Mouse (Mus musculus) liver, adult 2 months (tissue): ENCODE results near the gene Gm49373. TPM values are rescaled to one million over a fixed set of nuclear protein-coding genes. Genes with fewer than 3 reads are reported as not detected.

ENCODE experiments used
- DNase-seq: peaks from one replicate; pipeline ENCODE4 v3.0.0-alpha.2; 2011; ENCODE audit warnings: low read depth, low spot score; ENCODE audit errors: extremely low read depth
- H3K27ac ChIP-seq: fragments of 200-500 bp; replicated peaks from 2 replicates; pipeline ENCODE4 v1.5.1; 2012; ENCODE audit warnings: low read depth, mild to moderate bottlenecking, control low read depth, inconsistent platforms, low read length; ENCODE audit not compliant: insufficient read depth
- H3K27me3 ChIP-seq: fragments of 200-500 bp; 2 replicates; pipeline ENCODE4 v1.6.1; 2012; ENCODE audit warnings: mild to moderate bottlenecking, moderate library complexity, low read length, inconsistent platforms; ENCODE audit not compliant: control insufficient read depth, insufficient read depth
- H3K36me3 ChIP-seq: fragments of 200-500 bp; 2 replicates; pipeline ENCODE4 v1.6.1; 2012; ENCODE audit warnings: low read length, inconsistent platforms; ENCODE audit not compliant: control insufficient read depth, insufficient read depth
- H3K4me1 ChIP-seq: fragments of 200-500 bp; 2 replicates; pipeline ENCODE4 v1.6.1; 2011; ENCODE audit warnings: low read length; ENCODE audit not compliant: control insufficient read depth, insufficient read depth
- H3K4me3 ChIP-seq: fragments of 200-500 bp; 2 replicates; pipeline ENCODE4 v1.5.1; 2011; ENCODE audit warnings: low read depth, mild to moderate bottlenecking, control low read depth, low read length, moderate library complexity; ENCODE audit not compliant: insufficient read depth
- H3K79me2 ChIP-seq: fragments of 200-500 bp; 2 replicates; pipeline ENCODE4 v1.6.1; 2012; ENCODE audit warnings: inconsistent platforms, mild to moderate bottlenecking, low read length, moderate library complexity; ENCODE audit not compliant: control insufficient read depth, insufficient read depth
- H3K9ac ChIP-seq: fragments of 200-500 bp; 2 replicates; pipeline ENCODE4 v1.6.1; 2012; ENCODE audit warnings: low read depth, mild to moderate bottlenecking, control low read depth, inconsistent platforms, low read length
- CTCF ChIP-seq: fragments of 200-500 bp; IDR thresholded peaks from 2 replicates; pipeline ENCODE4 v1.5.1; 2011; ENCODE audit warnings: low read depth, low read length, control low read depth
- POLR2A ChIP-seq: fragments of 200-500 bp; IDR thresholded peaks from 2 replicates; pipeline ENCODE4 v1.6.1; 2011; ENCODE audit warnings: low read length, control low read depth; ENCODE audit not compliant: insufficient read depth; ENCODE audit errors: extremely low read depth
- WGBS: fragments of 180-500 bp; shearing (Covaris S2); methylation state at CpG from one replicate; pipeline ENCODE4 v1.1.7; 2018; 5-methylcytosine and 5-hydroxymethylcytosine counted together
- polyA plus RNA-seq: library from polyadenylated mRNA; depleted of rRNA; stranded (reverse); fragments of >200 nt; gene quantifications from 2 replicates; pipeline ENCODE4 v1.2.3, GENCODE M21; 2012; rRNA removed
- total RNA-seq: library from RNA; depleted of rRNA; stranded (reverse); fragments of >200 nt; gene quantifications from 2 replicates; pipeline ENCODE4 v1.2.3, GENCODE M21; 2014; rRNA removed

Gm49373 gene
- 0.46 and 0.54 TPM in 2 replicates for total RNA-seq
- 0.05 and 0.10 TPM in 2 replicates for polyA plus RNA-seq

GRCm38 (mm10) chr9:21073044-21073840, at the start of gene Gm49373, which contains the start of gene Fdx1l:
TSS of gene Gm49373 (minus strand) at chr9:21073096.
TSS of gene Fdx1l (minus strand) at chr9:21073614.
- 0 out of 2 replicates have a peak, but pooled peaks cover 4% of the 10 kb centered on the region for H3K79me2 ChIP-seq
- peaks cover 7% of the 10 kb centered on the region for H3K4me1 ChIP-seq
- peak within 1 kb of the TSS; percentile 43 for H3K27ac ChIP-seq
- H3K36me3 ChIP-seq: peaks cover 5% of the 10 kb centered on the region; the same call in 1 of the 2 replicates
- TF ChIP-seq CTCF (no peak), POLR2A (0 out of 2 replicates have a peak, but pooled peaks have one; percentile 54)
- H3K4me3 ChIP-seq: peak within 1 kb of the TSS; percentile 88
- WGBS: 2% methylated on average over 58 of the region's 58 CpGs
- H3K9ac ChIP-seq: peak within 1 kb of the TSS; percentile 89
- peak; percentile 84 for DNase-seq
- H3K27me3 ChIP-seq: no peaks in the 10 kb centered on the region

- Histone ChIP-seq H3K9ac (no peak overlapping the region), H3K27me3 (no peaks in the 10 kb centered on the region), H3K27ac (no peak overlapping the region), H3K79me2 (no peaks in the 10 kb centered on the region), H3K4me3 (no peak overlapping the region), H3K36me3 (peaks cover 20% of the 10 kb centered on the region), H3K4me1 (no peaks in the 10 kb centered on the region)
- DNase-seq: no peak
- no peak for TF ChIP-seq CTCF
- no peak for TF ChIP-seq POLR2A
- 89% methylated on average over 16 of the region's 16 CpGs for WGBS
These were observed 48.6 kb upstream of the Gm49373 start for GRCm38 (mm10) chr9:21121483-21121882.

GRCm38 (mm10) chr9:21117073-21117472, 44.2 kb upstream of the Gm49373 start:
- Histone ChIP-seq H3K4me3 (no peak overlapping the region), H3K4me1 (no peaks in the 10 kb centered on the region), H3K79me2 (no peaks in the 10 kb centered on the region), H3K27ac (no peak overlapping the region), H3K27me3 (no peaks in the 10 kb centered on the region), H3K9ac (no peak overlapping the region), H3K36me3 (peaks cover 8% of the 10 kb centered on the region)
- 78% methylated on average over 6 of the region's 6 CpGs for WGBS
- no peak for DNase-seq
- TF ChIP-seq POLR2A (no peak), CTCF (no peak)

- Histone ChIP-seq H3K36me3 (peaks cover 5% of the 10 kb centered on the region), H3K4me1 (no peaks in the 10 kb centered on the region), H3K27me3 (no peaks in the 10 kb centered on the region), H3K27ac (no peak overlapping the region), H3K4me3 (no peak overlapping the region), H3K79me2 (no peaks in the 10 kb centered on the region), H3K9ac (no peak overlapping the region)
- DNase-seq: no peak
- 96% methylated on average over 8 of the region's 8 CpGs for WGBS
- no peak for TF ChIP-seq CTCF
- no peak for TF ChIP-seq POLR2A
These were observed 42.2 kb upstream of the Gm49373 start for GRCm38 (mm10) chr9:21115105-21115504.

- WGBS: 97% methylated on average over 7 of the region's 7 CpGs
- no peak for DNase-seq
These were observed 41.3 kb upstream of the Gm49373 start for GRCm38 (mm10) chr9:21114190-21114589.

GRCm38 (mm10) chr9:21113751-21114150, 40.9 kb upstream of the Gm49373 start:
- Histone ChIP-seq H3K27ac (no peak overlapping the region), H3K4me1 (no peaks in the 10 kb centered on the region), H3K27me3 (no peaks in the 10 kb centered on the region), H3K4me3 (no peak overlapping the region), H3K9ac (no peak overlapping the region), H3K79me2 (no peaks in the 10 kb centered on the region), H3K36me3 (peaks cover 3% of the 10 kb centered on the region)
- no peak for DNase-seq
- TF ChIP-seq CTCF: no peak
- TF ChIP-seq POLR2A: no peak
- WGBS: 65% methylated on average over 6 of the region's 6 CpGs

More at GRCm38 (mm10) chr9:21114190-21114589, 41.3 kb upstream of the Gm49373 start:
- Histone ChIP-seq H3K36me3 (peaks cover 3% of the 10 kb centered on the region; the same call in 1 of the 2 replicates), H3K27ac (no peak overlapping the region), H3K4me1 (no peaks in the 10 kb centered on the region), H3K4me3 (no peak overlapping the region), H3K27me3 (no peaks in the 10 kb centered on the region), H3K79me2 (no peaks in the 10 kb centered on the region), H3K9ac (no peak overlapping the region)
- TF ChIP-seq POLR2A (no peak), CTCF (no peak)
